Mouse (Mus musculus) gastrocnemius, postnatal 4 days (tissue): ENCODE measurements at regions not wholly inside any gene's neighbourhood (a gene's known extent, or its start where the extent isn't known, plus 50 kb on each side); places are given as distances from the start of the nearest gene placed in this dataset.

Experiments
- DNase-seq, 2 experiments: peaks; one replicate each; pipeline ENCODE4 v3.0.0; 2021 to 2022; ENCODE audit warnings: low spot score in 2 of 2, mixed read lengths in 2 of 2

GRCm38 (mm10) chr2:9791970-9792369 lies 89.1 kb upstream of the 4930412O13Rik start:
- no peak for DNase-seq

- no peak for DNase-seq
Observed at GRCm38 (mm10) chr2:9792381-9792780, 88.7 kb upstream of the 4930412O13Rik start.

GRCm38 (mm10) chr2:9795401-9795800 lies 85.7 kb upstream of the 4930412O13Rik start:
- no peak for DNase-seq

- no peak for DNase-seq
Observed at GRCm38 (mm10) chr2:9801484-9801883, 79.6 kb upstream of the 4930412O13Rik start.

GRCm38 (mm10) chr2:9804306-9804705 lies 76.7 kb upstream of the 4930412O13Rik start:
- DNase-seq = no peak

GRCm38 (mm10) chr2:9805590-9805989 lies 75.5 kb upstream of the 4930412O13Rik start:
- no peak for DNase-seq
